Mouse (Mus musculus) heart, postnatal 36 days (tissue): ENCODE data around the gene Gm35315. TPM values are rescaled to one million over a fixed set of nuclear protein-coding genes. Genes with fewer than 3 reads are reported as not detected.
A peak's percentile ranks its signal among the peaks of the same experiment; 100 is the strongest.
"Not testable (repeated sequence)": the region's sequence is repeated elsewhere in the genome, so short reads cannot be mapped to it uniquely, and the experiment has no call there.

Experiments used
- DNase-seq, 2 experiments: peaks; one replicate each; pipeline ENCODE4 v3.0.0; 2021 to 2022
- intact Hi-C: fragments of 180-260 bp; cut with DNase I; formaldehyde crosslinking; loops from one replicate; pipeline ENCODE4 v1.15.1; 2025
- total RNA-seq, 2 experiments: library from RNA; stranded (reverse); gene quantifications; 2 replicates each; pipeline ENCODE4 v1.2.3; 2021

The Gm35315 gene
- total RNA-seq, 2 experiments from 2014 or later, result 0.08 TPM; not detected in 1

- no peak for DNase-seq
- intact Hi-C loops, result no loop called here
Measured at GRCm38 (mm10) chr5:110102853-110103625, 8.8 kb upstream of the Gm35315 start.

DNA sequence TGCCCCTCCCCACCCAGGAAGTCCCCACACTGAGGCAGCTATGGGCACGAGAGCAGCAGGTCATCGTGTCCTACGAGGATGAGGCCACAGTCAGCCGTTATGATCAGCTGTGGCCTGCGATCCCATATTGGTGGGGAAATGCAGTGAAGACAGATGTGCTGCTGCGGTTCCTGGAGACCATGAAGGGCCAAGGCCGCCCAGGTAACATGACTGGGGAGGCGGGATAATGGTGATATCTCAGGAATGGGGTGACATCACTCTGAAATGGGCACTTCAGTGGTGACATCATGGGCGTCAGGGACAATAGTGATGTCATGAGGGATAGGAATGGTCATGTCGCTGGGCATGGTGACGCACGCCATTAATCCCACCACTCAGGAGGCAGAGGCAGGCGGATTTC lies 8.2 kb upstream of the Gm35315 start:
- intact Hi-C loops, result no loop called here
- DNase-seq, result no peak

DNA sequence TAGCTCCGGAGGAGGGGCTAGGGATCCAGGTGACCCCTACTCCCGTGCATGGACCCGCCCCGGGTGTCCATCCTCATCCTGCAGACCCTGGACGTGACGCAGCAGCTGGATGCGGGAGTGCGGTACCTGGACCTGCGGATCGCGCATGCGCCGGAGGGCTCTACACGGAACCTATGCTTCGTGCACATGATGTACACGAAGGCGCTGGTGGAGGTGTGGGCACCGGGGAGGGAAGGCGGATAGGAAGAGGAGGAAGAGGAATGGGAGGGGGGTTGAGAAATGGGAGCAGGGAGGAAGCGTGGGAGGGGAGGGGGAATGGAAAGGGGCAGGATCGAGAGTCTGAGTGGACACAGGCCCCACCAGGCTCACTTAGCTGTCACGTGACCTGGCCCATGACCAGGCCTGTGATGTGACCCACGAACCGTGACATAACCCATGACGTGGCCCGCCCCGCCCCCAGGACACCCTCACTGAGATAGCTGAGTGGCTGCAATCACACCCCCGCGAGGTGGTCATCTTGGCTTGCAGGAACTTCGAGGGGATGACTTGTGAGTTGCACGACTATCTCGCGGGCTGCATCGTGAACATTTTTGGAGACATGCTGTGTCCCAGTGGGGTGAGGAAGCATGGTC lies 7.6 kb upstream of the Gm35315 start:
- intact Hi-C loops, result no loop called here
- peak in 1 of 2 experiments; percentile 12 for DNase-seq

DNA sequence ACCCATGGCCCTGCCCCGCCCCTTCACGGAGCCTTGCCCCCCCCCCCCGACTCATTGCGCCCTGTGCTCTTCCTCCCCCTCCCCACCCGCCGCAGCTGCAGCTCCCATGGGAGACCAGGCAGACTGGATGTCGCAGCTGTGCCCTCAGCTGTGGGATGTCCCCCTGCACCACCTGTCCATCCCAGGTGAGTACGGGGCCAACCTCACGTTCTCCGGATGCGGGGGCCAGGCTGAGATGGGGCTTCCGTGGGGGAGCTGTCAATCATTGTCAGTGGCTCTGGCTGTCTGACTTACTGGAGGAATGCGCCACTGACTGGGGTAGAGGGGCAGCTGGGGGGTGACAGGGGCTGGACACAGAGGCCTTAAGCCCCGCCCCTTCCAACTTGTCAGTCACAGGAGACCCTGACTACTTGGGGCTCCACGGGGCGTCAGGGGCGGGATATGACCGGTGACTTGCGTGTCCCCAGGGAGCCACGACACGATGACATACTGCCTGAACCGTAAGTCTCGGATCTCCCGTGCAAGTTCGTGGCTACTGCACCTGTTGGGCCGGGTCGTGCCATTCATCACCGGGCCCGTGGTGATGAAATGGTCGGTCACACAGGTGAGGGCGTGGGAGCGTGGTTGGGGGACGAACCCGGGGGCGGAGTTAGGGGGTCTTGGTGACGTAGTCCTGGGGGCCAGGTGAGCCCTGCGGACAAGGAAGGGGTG lies 6.9 kb upstream of the Gm35315 start:
- intact Hi-C loops, result no loop called here
- peak in 1 of 2 experiments; percentile 7 for DNase-seq

DNA sequence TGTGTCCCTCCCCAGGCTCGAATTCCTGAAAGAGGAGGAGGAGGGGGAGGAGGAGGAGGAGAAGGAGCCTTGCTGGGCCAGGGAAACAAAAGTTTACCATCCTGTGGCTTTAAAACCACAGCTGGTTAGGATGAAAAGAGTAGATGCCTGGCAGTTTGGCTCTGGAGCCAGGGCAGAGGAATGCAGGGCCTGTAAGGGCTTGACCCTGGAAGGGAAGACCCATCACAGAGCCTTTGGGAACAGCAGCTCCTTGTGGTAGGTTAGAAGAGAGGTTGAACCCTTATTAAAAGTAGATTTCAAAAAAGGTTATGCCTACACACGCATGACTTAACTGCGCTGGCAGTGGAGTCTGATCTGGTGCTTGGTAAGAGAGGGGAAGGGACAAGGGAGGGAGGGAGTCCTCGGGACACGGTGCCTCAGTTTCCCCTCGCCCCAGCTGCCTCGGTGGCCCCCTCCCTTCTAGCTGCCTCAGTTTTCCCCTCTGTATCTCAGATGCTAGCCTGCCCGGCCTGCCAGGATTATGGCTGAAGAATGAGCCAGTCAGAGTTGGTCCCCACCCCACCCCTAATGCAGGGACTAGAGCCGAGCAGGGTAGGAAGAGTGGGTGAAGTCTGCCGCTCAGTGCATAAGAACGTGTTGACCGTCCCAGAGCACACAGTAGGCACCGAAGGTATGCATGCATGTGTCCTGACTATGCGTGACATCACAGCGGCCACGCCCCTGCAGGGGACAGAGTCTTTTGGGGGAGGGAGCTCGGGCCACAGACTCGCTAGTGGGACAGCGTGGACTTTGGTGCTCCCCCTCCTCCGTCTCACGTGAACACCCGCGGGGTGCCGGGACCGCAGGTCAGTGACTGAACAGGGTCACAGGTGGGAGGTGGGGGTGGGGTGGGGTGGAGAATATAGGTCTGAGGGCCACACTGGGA lies 5.7 kb upstream of the Gm35315 start, which contains the start of gene Plcxd1:
Gene Plcxd1 (plus strand): TSS at position 314 of the 925 bp plus-strand sequence.
- intact Hi-C loops, result no loop called here
- DNase-seq, result no peak

DNA sequence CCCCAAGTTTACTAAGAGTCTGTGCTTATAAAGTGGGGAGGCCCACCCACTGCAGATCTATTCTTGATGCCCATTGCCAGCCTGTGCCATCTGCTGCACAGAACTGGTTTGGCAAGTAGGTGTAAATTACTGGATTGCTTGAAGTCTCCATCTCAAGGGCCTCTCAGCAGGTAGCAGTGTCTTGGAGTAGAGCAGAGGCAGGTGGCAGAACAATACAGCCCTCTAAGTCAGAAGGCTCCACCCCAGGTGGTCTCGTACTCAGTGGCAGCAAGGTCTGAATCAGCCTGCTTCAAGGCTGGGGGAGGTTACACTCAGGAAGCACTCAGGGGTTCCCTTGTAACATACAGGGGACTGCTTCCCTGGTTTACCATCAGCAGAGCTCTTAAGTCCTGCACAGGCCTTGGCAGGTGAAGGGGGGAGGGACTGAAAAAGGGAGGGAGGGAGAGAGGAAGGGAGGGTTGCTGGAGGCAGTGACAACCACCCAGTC lies 4.8 kb upstream of the Gm35315 start:
- DNase-seq, result no peak
- intact Hi-C loops, result no loop called here

DNA sequence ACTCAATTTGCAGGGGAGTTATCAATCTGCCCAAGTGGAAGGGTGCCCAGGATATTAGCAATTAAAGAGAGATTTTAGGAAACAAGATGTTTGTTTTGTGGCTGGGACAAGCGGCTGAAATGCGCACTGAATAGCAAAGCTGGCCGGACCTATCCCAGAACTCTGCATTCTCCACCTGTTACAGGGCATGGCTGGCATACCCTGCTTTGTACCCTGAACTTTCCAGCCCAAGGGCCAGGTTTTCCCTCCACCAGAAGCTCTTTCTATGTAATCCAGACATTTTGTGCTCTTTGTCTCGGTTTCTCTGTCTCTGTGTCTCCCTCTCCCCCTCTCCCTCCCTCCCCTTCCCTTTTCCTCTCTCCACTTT lies 610 bp upstream of the Gm35315 start:
- intact Hi-C loops, result no loop called here
- DNase-seq, result no peak

- intact Hi-C loops, result no loop called here
Measured at GRCm38 (mm10) chr5:110091546-110091945, 2.7 kb downstream of the Gm35315 start.

DNA sequence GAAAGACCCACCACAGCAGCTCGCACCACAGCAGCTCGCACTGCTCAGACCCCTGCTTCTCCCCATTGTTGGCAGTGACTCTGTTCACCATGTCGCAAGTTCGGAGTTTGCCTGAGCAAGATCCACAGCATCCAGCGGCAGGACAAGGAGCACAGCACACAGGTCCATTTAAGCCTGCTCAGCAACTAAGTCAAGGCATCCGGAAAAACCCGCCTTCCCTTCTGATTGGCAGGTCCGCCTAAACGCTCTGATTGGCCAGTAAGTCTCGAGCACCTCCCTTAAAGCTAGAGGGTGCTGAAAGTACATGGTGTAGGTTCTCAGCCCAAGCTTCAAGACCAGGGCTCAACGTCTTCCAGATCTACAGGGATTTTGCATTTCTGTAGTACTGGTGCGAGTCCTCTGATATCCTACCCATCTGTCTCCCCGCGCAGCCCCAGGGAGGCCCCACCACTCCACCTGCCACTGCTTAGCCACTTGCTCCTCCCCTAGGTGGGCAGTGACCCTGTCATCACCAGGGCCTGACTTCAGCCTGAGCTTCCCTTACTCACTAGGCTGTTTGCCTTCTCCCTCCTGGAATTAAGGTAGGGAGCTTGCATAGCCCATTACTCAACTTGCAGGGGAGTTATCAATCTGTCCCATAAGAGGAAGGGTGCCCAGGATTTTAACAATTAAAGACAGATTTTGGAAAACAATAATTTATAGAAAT lies 7.9 kb downstream of the Gm35315 start:
- intact Hi-C loops, result no loop called here
- no peak for DNase-seq

More at GRCm38 (mm10) chr5:110091546-110091945, 2.7 kb downstream of the Gm35315 start:
- DNase-seq, result no peak

DNA sequence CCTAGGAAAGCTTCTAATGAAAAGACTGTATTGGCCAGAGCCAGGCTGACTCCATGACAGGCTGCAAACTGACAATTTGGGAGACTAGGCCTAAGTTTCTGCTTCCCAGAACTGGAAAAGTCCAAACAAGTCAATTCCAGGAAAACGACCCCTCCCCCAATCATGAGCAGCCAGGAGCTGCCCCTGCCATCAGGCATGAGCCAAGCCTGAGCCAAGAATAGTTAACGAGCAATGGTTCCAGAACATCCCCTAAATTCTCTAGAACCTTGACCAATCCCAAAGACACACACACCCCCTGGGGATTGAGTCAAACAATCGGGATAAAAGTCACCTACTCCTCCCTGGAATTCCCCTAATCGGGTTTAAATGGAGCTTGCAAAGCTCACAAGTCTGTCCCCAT lies 11.3 kb downstream of the Gm35315 start:
- intact Hi-C loops, result no loop called here
- DNase-seq, result no peak

DNA sequence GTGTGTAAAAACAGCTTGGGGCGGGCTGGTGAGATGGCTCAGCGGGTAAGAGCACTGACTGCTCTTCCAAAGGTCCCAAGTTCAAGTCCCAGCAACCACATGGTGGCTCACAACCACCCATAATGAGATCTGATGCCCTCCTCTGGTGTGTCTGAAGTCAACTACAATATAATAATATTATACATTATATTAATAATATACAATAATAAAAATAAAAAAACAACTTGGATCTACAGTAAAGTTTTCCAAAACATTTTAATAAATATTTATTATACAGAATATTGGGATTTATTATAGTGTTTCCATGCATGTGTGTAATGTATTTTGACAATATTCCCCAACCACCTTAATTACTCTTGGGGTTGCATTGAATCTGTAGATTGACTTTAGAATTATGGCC lies 21.8 kb downstream of the Gm35315 start, which contains the start of gene Gm17655:
Gene Gm17655 (minus strand): TSS at position 101 of the 400 bp plus-strand sequence.
- intact Hi-C loops, DNase-seq: not testable (repeated sequence)

- peak; percentile 83 to 85 for DNase-seq
- intact Hi-C loops, result loop anchor here (10.0 kb wide), 1 partner anchor 77 kb away; the partner anchor contains the start of gene Chfr
Measured at GRCm38 (mm10) chr5:110057637-110058408, 36.4 kb downstream of the Gm35315 start.

Other genes starting within 250 kb of the Gm35315 start
- 1 to 10 TPM; 2.8 to 5.4 TPM for gene Gm15446, start 171.0 kb downstream of the Gm35315 start, total RNA-seq
- 1 to 10 TPM; 6.0 to 7.1 TPM for gene Zfp932, start 97.9 kb downstream of the Gm35315 start, total RNA-seq
- 1 to 10 TPM; 1.7 to 3.0 TPM for gene Gm17655, start 21.9 kb downstream of the Gm35315 start, total RNA-seq
- gene Plcxd1, start 5.5 kb upstream of the Gm35315 start, total RNA-seq, result not detected
- gene Gtpbp6, start 13.8 kb upstream of the Gm35315 start, total RNA-seq, result 10 to 100 TPM; 27.2 to 28.8 TPM
- gene Zfp605, start 15.7 kb upstream of the Gm35315 start, total RNA-seq, result 1 to 10 TPM; 2.7 to 2.9 TPM
- 10 to 100 TPM; 13.2 to 13.8 TPM for gene Chfr, start 41.4 kb upstream of the Gm35315 start, total RNA-seq
- 10 to 100 TPM; 49.4 to 50.0 TPM for gene Golga3, start 82.3 kb upstream of the Gm35315 start, total RNA-seq
- gene Ankle2, start 136.6 kb upstream of the Gm35315 start, total RNA-seq, result 10 to 100 TPM; 29.4 to 30.5 TPM
- gene Pgam5, start 175.5 kb upstream of the Gm35315 start, total RNA-seq, result 10 to 100 TPM; 34.2 to 35.4 TPM
- gene Pxmp2, start 191.8 kb upstream of the Gm35315 start, total RNA-seq, result 100 to 1,000 TPM; 100 to 125 TPM
- gene Pole, start 191.9 kb upstream of the Gm35315 start, total RNA-seq, result 1 to 10 TPM; 2.0 to 2.9 TPM
- not detected for gene P2rx2, start 248.8 kb upstream of the Gm35315 start, total RNA-seq